Mouse (Mus musculus) erythroblast, embryonic 14.5 days (primary cell): ENCODE results near the gene Oasl2.
"Not testable (repeated sequence)": the region's sequence is repeated elsewhere in the genome, so short reads cannot be mapped to it uniquely, and the experiment has no call there.

Experiments
- GATA1 ChIP-seq: IDR thresholded peaks from 2 replicates; pipeline ENCODE4 v1.6.1; 2012; ENCODE audit warnings: low read length, inconsistent platforms, mixed read lengths
- TAL1 ChIP-seq: IDR thresholded peaks from 3 replicates; pipeline ENCODE4 v1.6.1; 2012; ENCODE audit warnings: low read length, inconsistent platforms, mixed read lengths

GRCm38 (mm10) chr5:114882319-114882718, 14.4 kb upstream of the Oasl2 start:
- TF ChIP-seq GATA1, TAL1: not testable (repeated sequence)
